13 mouse cellular contexts compared by ENCODE assay signal in genomic region chr5:122079796-122080195, GRCm38 (mm10). TPM values are rescaled to one million over a fixed set of nuclear protein-coding genes. Genes with fewer than 3 reads are reported as not detected.
A peak's percentile ranks its signal among the peaks of the same experiment; 100 is the strongest.
DNase-seq lines count a peak whose midpoint lies in the region; ATAC-seq and TF ChIP-seq lines count a peak whose summit lies in the region.
"Had no signal": no experiment of that assay in that cellular context is flagged by ENCODE, and none has a peak within 500 bp of the region (broad histone marks: within the 10 kb centered on the region; RNA-seq: fewer than 3 reads in every experiment).

No protein-coding gene starts in this region.

- TF ChIP-seq RAD21 in MEL (IDR thresholded peaks at IDR 0.05; ENCODE audit: low read depth, low read length) = no peak; the same call in none of the 2 replicates

- peak; percentile 70 for TF ChIP-seq CTCF in hindbrain, postnatal 0 days (IDR thresholded peaks at IDR 0.05; ENCODE audit: low read depth)
- TF ChIP-seq CTCF in midbrain, postnatal 0 days (IDR thresholded peaks at IDR 0.05) = peak; percentile 68
- peak; percentile 57 to 79 (median 68) for TF ChIP-seq CTCF in MEL (IDR thresholded peaks at IDR 0.05 in 2 of 3, conservative IDR thresholded peaks at IDR 0.05 in 1 of 3; ENCODE audit: control insufficient read depth in 1 of 3, insufficient read depth in 1 of 3, low read depth in 2 of 3, low read length in 3 of 3, poor library complexity in 1 of 3, severe bottlenecking in 1 of 3)

- no peak for TF ChIP-seq EP300 in MEL (IDR thresholded peaks at IDR 0.05; ENCODE audit: low read depth in 1 of 2, low read length in 2 of 2)

- no peaks in the 10 kb centered on the region for H3K27me3 ChIP-seq in hindbrain, postnatal 0 days (ENCODE audit: insufficient read depth, low read length)
- no peaks in the 10 kb centered on the region for H3K27me3 ChIP-seq in hindbrain, embryonic 16.5 days (replicated peaks; ENCODE audit: control insufficient read depth, insufficient read depth, low read length)
- no peaks in the 10 kb centered on the region for H3K27me3 ChIP-seq in midbrain, postnatal 0 days (ENCODE audit: insufficient read depth, low read length)
- no peaks in the 10 kb centered on the region for H3K27me3 ChIP-seq in midbrain, embryonic 13.5 days
- no peaks in the 10 kb centered on the region; a peak in 1 of 4 replicates for H3K27me3 ChIP-seq in MEL (ENCODE audit: control insufficient read depth in 1 of 2, insufficient read depth in 2 of 2, low read length in 2 of 2)
- H3K27me3 ChIP-seq: neural tube, embryonic 12.5 days had no signal

- H3K4me1 ChIP-seq in hindbrain, postnatal 0 days (ENCODE audit: insufficient read depth, low read length) = no peaks in the 10 kb centered on the region
- H3K4me1 ChIP-seq in hindbrain, embryonic 16.5 days (ENCODE audit: control insufficient read depth, insufficient read depth, low read depth, low read length) = no peaks in the 10 kb centered on the region
- H3K4me1 ChIP-seq in midbrain, postnatal 0 days (ENCODE audit: insufficient read depth, low read length) = no peaks in the 10 kb centered on the region
- peaks cover 5% of the 10 kb centered on the region; the same call in 1 of the 2 replicates for H3K4me1 ChIP-seq in midbrain, embryonic 13.5 days (replicated peaks)
- H3K4me1 ChIP-seq in MEL (ENCODE audit: control insufficient read depth in 1 of 2, insufficient read depth in 2 of 2, low read length in 2 of 2) = no peaks in the 10 kb centered on the region
- H3K4me1 ChIP-seq: hindbrain, embryonic 10.5 days; neural tube, embryonic 12.5 days had no signal

- ATAC-seq in hindbrain, postnatal 0 days = no peak
- ATAC-seq in hindbrain, embryonic 16.5 days = no peak
- no peak; the same call in 1 of the 2 replicates for ATAC-seq in midbrain, postnatal 0 days (ENCODE audit: low FRiP score)
- no peak for ATAC-seq in midbrain, embryonic 13.5 days

- whole genome bisulfite sequencing in hindbrain, postnatal 0 days = 84% methylated on average over 7 of the region's 7 CpGs
- WGBS in hindbrain, embryonic 16.5 days = 87% methylated on average over 7 of the region's 7 CpGs
- 81% methylated on average over 7 of the region's 7 CpGs for WGBS in midbrain, postnatal 0 days
- WGBS in midbrain, embryonic 13.5 days = 83% methylated on average over 7 of the region's 7 CpGs

- H3K79me2 ChIP-seq in MEL (ENCODE audit: control insufficient read depth, insufficient read depth, low read length, poor library complexity) = no peaks in the 10 kb centered on the region

- no peaks in the 10 kb centered on the region for H3K9me3 ChIP-seq in hindbrain, postnatal 0 days (ENCODE audit: low read length)
- no peaks in the 10 kb centered on the region for H3K9me3 ChIP-seq in hindbrain, embryonic 16.5 days (ENCODE audit: control insufficient read depth, low read length)
- H3K9me3 ChIP-seq in midbrain, postnatal 0 days (ENCODE audit: low read length) = no peaks in the 10 kb centered on the region
- H3K9me3 ChIP-seq in midbrain, embryonic 13.5 days = no peaks in the 10 kb centered on the region
- no peaks in the 10 kb centered on the region for H3K9me3 ChIP-seq in MEL (replicated peaks; ENCODE audit: insufficient read depth, low read length)
- H3K9me3 ChIP-seq: neural tube, embryonic 12.5 days had no signal

- H3K9ac ChIP-seq in hindbrain, postnatal 0 days (replicated peaks; ENCODE audit: low read length) = no peak overlapping the region
- no peak overlapping the region for H3K9ac ChIP-seq in hindbrain, embryonic 16.5 days (ENCODE audit: low read depth, low read length)
- H3K9ac ChIP-seq in midbrain, postnatal 0 days (replicated peaks; ENCODE audit: low read length, poor library complexity, severe bottlenecking) = no peak overlapping the region
- no peak overlapping the region for H3K9ac ChIP-seq in midbrain, embryonic 13.5 days (replicated peaks)
- H3K9ac ChIP-seq in MEL (ENCODE audit: control insufficient read depth, low read depth, low read length, poor library complexity, severe bottlenecking) = no peak overlapping the region
- H3K9ac ChIP-seq: neural tube, embryonic 12.5 days had no signal

- no peak overlapping the region for H3K27ac ChIP-seq in hindbrain, postnatal 0 days
- H3K27ac ChIP-seq in hindbrain, embryonic 16.5 days (ENCODE audit: low read depth, low read length) = no peak overlapping the region
- no peak overlapping the region for H3K27ac ChIP-seq in midbrain, postnatal 0 days (ENCODE audit: low read depth, low read length)
- no peak overlapping the region for H3K27ac ChIP-seq in midbrain, embryonic 13.5 days
- H3K27ac ChIP-seq in MEL (ENCODE audit: control insufficient read depth, low read depth, low read length) = no peak overlapping the region
- H3K27ac ChIP-seq: hindbrain, embryonic 10.5 days; neural tube, embryonic 12.5 days had no signal

- no peak overlapping the region for H3K4me2 ChIP-seq in hindbrain, postnatal 0 days (ENCODE audit: low read depth, low read length)
- H3K4me2 ChIP-seq in hindbrain, embryonic 16.5 days (ENCODE audit: low read length) = no peak overlapping the region
- H3K4me2 ChIP-seq in midbrain, postnatal 0 days (ENCODE audit: low read depth, low read length, poor library complexity, severe bottlenecking) = no peak overlapping the region
- no peak overlapping the region for H3K4me2 ChIP-seq in midbrain, embryonic 13.5 days (replicated peaks)
- H3K4me2 ChIP-seq: neural tube, embryonic 12.5 days had no signal

- H3K36me3 ChIP-seq in hindbrain, postnatal 0 days (ENCODE audit: insufficient read depth, low read length) = no peaks in the 10 kb centered on the region
- no peaks in the 10 kb centered on the region for H3K36me3 ChIP-seq in hindbrain, embryonic 16.5 days (ENCODE audit: control insufficient read depth, insufficient read depth, low read length)
- H3K36me3 ChIP-seq in midbrain, postnatal 0 days (ENCODE audit: insufficient read depth, low read length) = no peaks in the 10 kb centered on the region
- no peaks in the 10 kb centered on the region for H3K36me3 ChIP-seq in midbrain, embryonic 13.5 days
- no peaks in the 10 kb centered on the region; a peak in 1 of 4 replicates for H3K36me3 ChIP-seq in MEL (ENCODE audit: control insufficient read depth in 1 of 2, insufficient read depth in 2 of 2, low read length in 2 of 2)
- H3K36me3 ChIP-seq: hindbrain, embryonic 10.5 days; neural tube, embryonic 12.5 days had no signal

- no peak overlapping the region for H3K4me3 ChIP-seq in hindbrain, postnatal 0 days (ENCODE audit: low read length)
- no peak overlapping the region for H3K4me3 ChIP-seq in hindbrain, embryonic 16.5 days (ENCODE audit: low read length)
- no peak overlapping the region for H3K4me3 ChIP-seq in midbrain, postnatal 0 days (ENCODE audit: low read depth, low read length)
- no peak overlapping the region for H3K4me3 ChIP-seq in midbrain, embryonic 13.5 days (replicated peaks)
- H3K4me3 ChIP-seq in MEL (ENCODE audit: control insufficient read depth in 1 of 2, insufficient read depth in 1 of 2, low read depth in 2 of 2, low read length in 2 of 2) = no peak overlapping the region
- H3K4me3 ChIP-seq: erythroblast, embryonic 14.5 days; hindbrain, embryonic 10.5 days; neural tube, embryonic 12.5 days had no signal

- DNase-seq in hindbrain, postnatal 0 days (ENCODE audit: low spot score) = peak; percentile 38
- DNase-seq in midbrain, postnatal 0 days (ENCODE audit: low spot score) = peak; percentile 32
- DNase-seq in MEL (ENCODE audit: low read depth, low spot score) = peak; percentile 49
- peak; percentile 46 for DNase-seq in induced T-regulatory cell, adult 2 months (ENCODE audit: low read depth)
- no peak for DNase-seq in adrenal gland, postnatal 25 days
- no peak for DNase-seq in adipocyte (ENCODE audit: low spot score)
- DNase-seq: cerebellum, adult 18-20 months had no signal

- TF ChIP-seq POLR2A in MEL (IDR thresholded peaks at IDR 0.05; ENCODE audit: control insufficient read depth in 1 of 2, insufficient read depth in 1 of 2, low read depth in 1 of 2, low read length in 2 of 2, poor library complexity in 1 of 2) = no peak

TF ChIP-seq in MEL, 35 proteins besides CTCF, POLR2A, EP300 and RAD21 (continues in another document):
- TF ChIP-seq POLR2AphosphoS5 (IDR thresholded peaks at IDR 0.05; ENCODE audit: borderline replicate concordance, low read depth, low read length) = no peak
- TF ChIP-seq KAT2A (conservative IDR thresholded peaks at IDR 0.05; ENCODE audit: low read depth, low read length) = no peak
- TF ChIP-seq CHD1 (IDR thresholded peaks at IDR 0.05; ENCODE audit: low read depth, low read length) = no peak
- no peak for TF ChIP-seq JUND (IDR thresholded peaks at IDR 0.05; ENCODE audit: low read depth, low read length)
- no peak for TF ChIP-seq HCFC1 (IDR thresholded peaks at IDR 0.05; ENCODE audit: low read depth, low read length)
- no peak for TF ChIP-seq MYB (IDR thresholded peaks at IDR 0.05; ENCODE audit: low read depth, low read length)
- no peak for TF ChIP-seq MYC (IDR thresholded peaks at IDR 0.05; ENCODE audit: low read depth, low read length)
- no peak for TF ChIP-seq UBTF (IDR thresholded peaks at IDR 0.05; ENCODE audit: borderline replicate concordance, insufficient read depth, low read depth, low read length)

RNA-seq across cellular contexts. Expression of gene Myl2, which starts 21.0 kb away (rescaled TPM):
- not detected in 2 replicates for total RNA-seq in hindbrain, postnatal 0 days (2014; rRNA removed)
- polyA plus RNA-seq in hindbrain, postnatal 0 days (2015; fragmentation: Nextera tagmentation; extraction: Ambion mirVana) = 2.4 and 3.0 TPM in 2 replicates
- polyA plus RNA-seq in hindbrain, embryonic 16.5 days (2015; fragmentation: Nextera tagmentation; extraction: Ambion mirVana) = 1.9 and 2.7 TPM in 2 replicates
- total RNA-seq in midbrain, postnatal 0 days (2014; rRNA removed) = 0.55 and 0.99 TPM in 2 replicates
- 4.4 and 4.6 TPM in 2 replicates for polyA plus RNA-seq in midbrain, postnatal 0 days (2015; fragmentation: Nextera tagmentation; extraction: Ambion mirVana)
- polyA plus RNA-seq in midbrain, embryonic 13.5 days (2015; fragmentation: Nextera tagmentation; extraction: Ambion mirVana) = 0.93 and 1.6 TPM in 2 replicates
- 0.35 and 0.75 TPM in 2 replicates for total RNA-seq in MEL (2012; rRNA removed)
- polyA plus RNA-seq in MEL (2012; ENCODE audit: insufficient read depth in 1 of 2, insufficient read length in 2 of 2, low read depth in 1 of 2, low replicate concordance in 2 of 2, missing spikeins in 1 of 2) = under 1 TPM in 1 of 2 experiments, not detected in 1; 0.54 TPM
- total RNA-seq in adrenal gland, postnatal 25 days (2021) = not detected in 2 replicates
- total RNA-seq: megakaryocyte-erythroid progenitor cell, adult 5-6 weeks had no signal
- polyA plus RNA-seq: erythroblast, embryonic 14.5 days had no signal

RNA-seq across cellular contexts. Expression of gene Cux2, which starts 29.9 kb away (rescaled TPM):
- total RNA-seq in hindbrain, postnatal 0 days (2014; rRNA removed) = 35.4 and 46.6 TPM in 2 replicates
- polyA plus RNA-seq in hindbrain, postnatal 0 days (2015; fragmentation: Nextera tagmentation; extraction: Ambion mirVana) = 15.2 and 16.6 TPM in 2 replicates
- polyA plus RNA-seq in hindbrain, embryonic 16.5 days (2015; fragmentation: Nextera tagmentation; extraction: Ambion mirVana) = 16.7 and 18.7 TPM in 2 replicates
- 40.1 and 40.2 TPM in 2 replicates for total RNA-seq in midbrain, postnatal 0 days (2014; rRNA removed)
- 15.4 and 17.4 TPM in 2 replicates for polyA plus RNA-seq in midbrain, postnatal 0 days (2015; fragmentation: Nextera tagmentation; extraction: Ambion mirVana)
- polyA plus RNA-seq in midbrain, embryonic 13.5 days (2015; fragmentation: Nextera tagmentation; extraction: Ambion mirVana) = 22.7 and 23.8 TPM in 2 replicates
- 1.2 and 1.4 TPM in 2 replicates for total RNA-seq in MEL (2012; rRNA removed)
- 1 to 10 TPM in 1 of 2 experiments, not detected in 1; 3.5 TPM for polyA plus RNA-seq in MEL (2012; ENCODE audit: insufficient read depth in 1 of 2, insufficient read length in 2 of 2, low read depth in 1 of 2, low replicate concordance in 2 of 2, missing spikeins in 1 of 2)
- total RNA-seq in adrenal gland, postnatal 25 days (2021) = 20.9 and 29.8 TPM in 2 replicates
- total RNA-seq: megakaryocyte-erythroid progenitor cell, adult 5-6 weeks had no signal

Comparison
In these comparisons a context has a peak if more than half of its experiments do, and no peak if none do; other contexts are left out.
1. DNase-seq: peak in hindbrain, postnatal 0 days (single experiment), midbrain, postnatal 0 days (single experiment), MEL (single experiment) and induced T-regulatory cell, adult 2 months (single experiment); none in adrenal gland, postnatal 25 days (single experiment) and adipocyte (single experiment).
2. Peak in every context shown above with its lines, with median percentiles within 50 percentile points of each other: CTCF ChIP-seq.